Mouse (Mus musculus): ENCODE measurements around the gene Hs1bp3. TPM values are rescaled to one million over a fixed set of nuclear protein-coding genes. Genes with fewer than 3 reads are reported as not detected.

Gene Hs1bp3
- polyA plus RNA-seq, 1 experiment from 2014 or later: 8.4 TPM

GRCm38 (mm10) chr12:8361866-8362265, 48.6 kb downstream of the Hs1bp3 start:
- no peaks in the 10 kb centered on the region for H3K36me3 ChIP-seq (ENCODE audit: control insufficient read depth, insufficient read depth, low read length)
- no peaks in the 10 kb centered on the region for H3K9me3 ChIP-seq (replicated peaks; ENCODE audit: control insufficient read depth, low read length)
- DNase-seq (ENCODE audit: low spot score): no peak
- H3K4me1 ChIP-seq (ENCODE audit: control insufficient read depth, insufficient read depth, low read length): peaks cover 4% of the 10 kb centered on the region; the same call in 1 of the 2 replicates
- H3K4me2 ChIP-seq (ENCODE audit: low read length): no peak overlapping the region
- H3K9ac ChIP-seq (ENCODE audit: low read length): no peak overlapping the region
- WGBS: 79% methylated on average over 5 of the region's 5 CpGs
- no peak for ATAC-seq
- H3K27ac ChIP-seq (ENCODE audit: low read depth, low read length): no peak overlapping the region
- H3K27me3 ChIP-seq (replicated peaks; ENCODE audit: control insufficient read depth, insufficient read depth, low read length): no peaks in the 10 kb centered on the region
- no peak overlapping the region for H3K4me3 ChIP-seq (ENCODE audit: low read depth, low read length)

- no peak overlapping the region for H3K4me3 ChIP-seq (ENCODE audit: low read depth, low read length)
- 70% methylated on average over 7 of the region's 7 CpGs for WGBS
- H3K27me3 ChIP-seq (replicated peaks; ENCODE audit: control insufficient read depth, insufficient read depth, low read length): no peaks in the 10 kb centered on the region
- no peak overlapping the region for H3K4me2 ChIP-seq (ENCODE audit: low read length)
- no peak overlapping the region for H3K27ac ChIP-seq (ENCODE audit: low read depth, low read length)
- no peaks in the 10 kb centered on the region for H3K9me3 ChIP-seq (replicated peaks; ENCODE audit: control insufficient read depth, low read length)
- H3K9ac ChIP-seq (ENCODE audit: low read length): no peak overlapping the region
- H3K4me1 ChIP-seq (ENCODE audit: control insufficient read depth, insufficient read depth, low read length): peaks cover 4% of the 10 kb centered on the region; the same call in 1 of the 2 replicates
- ATAC-seq (no peak), DNase-seq (ENCODE audit: low spot score) (no peak)
- H3K36me3 ChIP-seq (ENCODE audit: control insufficient read depth, insufficient read depth, low read length): no peaks in the 10 kb centered on the region
Measured at GRCm38 (mm10) chr12:8362400-8362799, 49.2 kb downstream of the Hs1bp3 start.

GRCm38 (mm10) chr12:8364321-8364838, 51.1 kb downstream of the Hs1bp3 start:
- H3K27ac ChIP-seq (ENCODE audit: low read depth, low read length): no peak overlapping the region
- no peaks in the 10 kb centered on the region for H3K36me3 ChIP-seq (ENCODE audit: control insufficient read depth, insufficient read depth, low read length)
- no peak overlapping the region for H3K9ac ChIP-seq (ENCODE audit: low read length)
- H3K27me3 ChIP-seq (replicated peaks; ENCODE audit: control insufficient read depth, insufficient read depth, low read length): no peaks in the 10 kb centered on the region
- H3K4me2 ChIP-seq (ENCODE audit: low read length): no peak overlapping the region
- 2% methylated on average over 6 of the region's 6 CpGs for WGBS
- H3K4me1 ChIP-seq (ENCODE audit: control insufficient read depth, insufficient read depth, low read length): peaks cover 4% of the 10 kb centered on the region; the same call in 1 of the 2 replicates
- ATAC-seq (peak; percentile 51; the same call in 1 of the 2 replicates), DNase-seq (ENCODE audit: low spot score) (peak; percentile 50)
- no peak overlapping the region for H3K4me3 ChIP-seq (ENCODE audit: low read depth, low read length)
- H3K9me3 ChIP-seq (replicated peaks; ENCODE audit: control insufficient read depth, low read length): no peaks in the 10 kb centered on the region

GRCm38 (mm10) chr12:8365336-8365735, 52.1 kb downstream of the Hs1bp3 start:
- H3K9me3 ChIP-seq (replicated peaks; ENCODE audit: control insufficient read depth, low read length): no peaks in the 10 kb centered on the region
- no peak overlapping the region for H3K4me3 ChIP-seq (ENCODE audit: low read depth, low read length)
- ATAC-seq (no peak), DNase-seq (ENCODE audit: low spot score) (no peak)
- no peaks in the 10 kb centered on the region for H3K27me3 ChIP-seq (replicated peaks; ENCODE audit: control insufficient read depth, insufficient read depth, low read length)
- no peak overlapping the region for H3K9ac ChIP-seq (ENCODE audit: low read length)
- WGBS: 58% methylated on average over 7 of the region's 7 CpGs
- no peak overlapping the region for H3K4me2 ChIP-seq (ENCODE audit: low read length)
- no peak overlapping the region for H3K27ac ChIP-seq (ENCODE audit: low read depth, low read length)
- no peaks in the 10 kb centered on the region for H3K36me3 ChIP-seq (ENCODE audit: control insufficient read depth, insufficient read depth, low read length)
- peaks cover 4% of the 10 kb centered on the region; the same call in 1 of the 2 replicates for H3K4me1 ChIP-seq (ENCODE audit: control insufficient read depth, insufficient read depth, low read length)

GRCm38 (mm10) chr12:8365905-8366576, 52.8 kb downstream of the Hs1bp3 start:
- no peak for ATAC-seq
- no peak overlapping the region for H3K4me2 ChIP-seq (ENCODE audit: low read length)
- H3K9ac ChIP-seq (ENCODE audit: low read length): no peak overlapping the region
- no peaks in the 10 kb centered on the region for H3K36me3 ChIP-seq (ENCODE audit: control insufficient read depth, insufficient read depth, low read length)
- peaks cover 4% of the 10 kb centered on the region; the same call in 1 of the 2 replicates for H3K4me1 ChIP-seq (ENCODE audit: control insufficient read depth, insufficient read depth, low read length)
- H3K27ac ChIP-seq (ENCODE audit: low read depth, low read length): no peak overlapping the region
- 78% methylated on average over 5 of the region's 5 CpGs for WGBS
- H3K9me3 ChIP-seq (replicated peaks; ENCODE audit: control insufficient read depth, low read length): no peaks in the 10 kb centered on the region
- H3K4me3 ChIP-seq (ENCODE audit: low read depth, low read length): no peak overlapping the region
- DNase-seq (ENCODE audit: low spot score): no peak
- H3K27me3 ChIP-seq (replicated peaks; ENCODE audit: control insufficient read depth, insufficient read depth, low read length): no peaks in the 10 kb centered on the region

- no peaks in the 10 kb centered on the region for H3K27me3 ChIP-seq (replicated peaks; ENCODE audit: control insufficient read depth, insufficient read depth, low read length)
- H3K27ac ChIP-seq (ENCODE audit: low read depth, low read length): no peak overlapping the region
- H3K4me2 ChIP-seq (ENCODE audit: low read length): no peak overlapping the region
- 80% methylated on average over 3 of the region's 3 CpGs for WGBS
- H3K4me1 ChIP-seq (ENCODE audit: control insufficient read depth, insufficient read depth, low read length): peaks cover 4% of the 10 kb centered on the region; the same call in 1 of the 2 replicates
- no peaks in the 10 kb centered on the region for H3K9me3 ChIP-seq (replicated peaks; ENCODE audit: control insufficient read depth, low read length)
- ATAC-seq (no peak), DNase-seq (ENCODE audit: low spot score) (no peak)
- no peaks in the 10 kb centered on the region for H3K36me3 ChIP-seq (ENCODE audit: control insufficient read depth, insufficient read depth, low read length)
- H3K9ac ChIP-seq (ENCODE audit: low read length): no peak overlapping the region
- H3K4me3 ChIP-seq (ENCODE audit: low read depth, low read length): no peak overlapping the region
Measured at GRCm38 (mm10) chr12:8366688-8367087, 53.5 kb downstream of the Hs1bp3 start.

GRCm38 (mm10) chr12:8371746-8372510, 58.7 kb downstream of the Hs1bp3 start:
- 81% methylated on average over 5 of the region's 5 CpGs for WGBS
- no peak for DNase-seq (ENCODE audit: low spot score)
- Histone ChIP-seq H3K36me3 (ENCODE audit: control insufficient read depth, insufficient read depth, low read length) (no peaks in the 10 kb centered on the region), H3K9me3 (replicated peaks; ENCODE audit: control insufficient read depth, low read length) (no peaks in the 10 kb centered on the region), H3K27ac (ENCODE audit: low read depth, low read length) (no peak overlapping the region), H3K27me3 (replicated peaks; ENCODE audit: control insufficient read depth, insufficient read depth, low read length) (no peaks in the 10 kb centered on the region), H3K9ac (ENCODE audit: low read length) (no peak overlapping the region), H3K4me2 (ENCODE audit: low read length) (no peak overlapping the region), H3K4me3 (ENCODE audit: low read depth, low read length) (no peak overlapping the region), H3K4me1 (ENCODE audit: control insufficient read depth, insufficient read depth, low read length) (no peaks in the 10 kb centered on the region)
- no peak for ATAC-seq

GRCm38 (mm10) chr12:8372511-8373180, 59.4 kb downstream of the Hs1bp3 start:
- no peaks in the 10 kb centered on the region for H3K4me1 ChIP-seq (ENCODE audit: control insufficient read depth, insufficient read depth, low read length)
- ATAC-seq (no peak), DNase-seq (ENCODE audit: low spot score) (no peak)
- H3K36me3 ChIP-seq (ENCODE audit: control insufficient read depth, insufficient read depth, low read length): no peaks in the 10 kb centered on the region
- no peak overlapping the region for H3K4me2 ChIP-seq (ENCODE audit: low read length)
- no peak overlapping the region for H3K4me3 ChIP-seq (ENCODE audit: low read depth, low read length)
- H3K27ac ChIP-seq (ENCODE audit: low read depth, low read length): no peak overlapping the region
- no peak overlapping the region for H3K9ac ChIP-seq (ENCODE audit: low read length)
- 82% methylated on average over 7 of the region's 7 CpGs for WGBS
- H3K27me3 ChIP-seq (replicated peaks; ENCODE audit: control insufficient read depth, insufficient read depth, low read length): no peaks in the 10 kb centered on the region
- H3K9me3 ChIP-seq (replicated peaks; ENCODE audit: control insufficient read depth, low read length): no peaks in the 10 kb centered on the region

All from forebrain, embryonic 14.5 days (tissue).